Mouse (Mus musculus) ES-CJ7 (cell line): ENCODE data around the gene Ippk.

ENCODE experiments used
- DNase-seq: peaks from one replicate; pipeline ENCODE4 v3.0.0; 2011; ENCODE audit warnings: low read depth, low spot score

Gene Ippk

GRCm38 (mm10) chr13:49479399-49479798 lies 58.4 kb downstream of the Ippk start:
- no peak for DNase-seq

GRCm38 (mm10) chr13:49480057-49480456 lies 59.0 kb downstream of the Ippk start:
- DNase-seq, result no peak

GRCm38 (mm10) chr13:49480551-49480950 lies 59.5 kb downstream of the Ippk start:
- no peak for DNase-seq

- no peak for DNase-seq
Observed at GRCm38 (mm10) chr13:49485388-49485787, 64.3 kb downstream of the Ippk start.

DNA sequence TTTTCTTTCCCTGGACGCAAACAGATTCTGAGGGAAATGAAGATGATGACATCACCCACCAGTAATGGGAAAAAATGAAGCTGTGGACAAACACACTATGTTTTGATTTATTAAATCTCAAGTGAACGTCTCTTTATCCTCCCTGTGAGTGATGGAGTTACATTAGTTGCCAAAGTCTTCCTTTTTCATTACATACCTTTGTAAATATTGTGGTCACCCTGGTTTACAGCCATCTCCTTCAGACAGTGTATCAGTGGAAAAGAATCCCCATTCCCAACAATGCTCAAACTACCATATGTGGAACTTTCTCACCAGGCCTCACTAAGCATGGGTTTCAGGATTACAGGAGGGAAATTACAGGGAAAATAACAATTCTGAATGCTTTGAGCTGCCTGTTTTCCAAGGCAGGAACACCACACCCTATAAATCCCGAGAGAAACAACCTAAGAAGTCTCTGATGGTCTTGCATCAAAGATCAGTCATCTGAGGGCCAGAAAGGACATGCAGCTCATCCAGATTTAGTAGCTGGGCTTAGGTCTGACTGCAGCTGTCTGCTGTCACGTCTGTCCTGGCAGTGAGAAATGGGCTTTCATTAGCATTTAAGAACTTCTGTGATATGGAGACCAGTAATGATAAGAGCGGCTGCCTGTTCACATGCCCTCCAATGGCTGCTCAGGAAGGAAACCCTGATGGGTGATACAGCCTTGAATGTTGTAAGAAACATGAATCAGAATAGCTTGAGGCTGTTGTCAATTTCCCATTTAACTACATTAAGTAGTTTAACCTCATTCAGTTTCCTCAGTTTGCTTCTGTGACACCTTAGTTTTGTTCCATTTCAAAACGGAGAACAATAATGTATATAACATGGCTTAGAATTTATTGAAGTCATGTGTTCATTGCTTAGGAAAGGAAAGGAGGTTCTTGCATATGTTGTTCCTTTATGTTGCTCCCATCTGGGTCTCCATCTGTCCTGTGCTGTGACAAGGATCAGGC lies 71.6 kb downstream of the Ippk start, which contains the start of gene Tes3-ps:
TSS of gene Tes3-ps (plus strand) at position 943 of the 993 bp plus-strand sequence.
- no peak for DNase-seq

DNA sequence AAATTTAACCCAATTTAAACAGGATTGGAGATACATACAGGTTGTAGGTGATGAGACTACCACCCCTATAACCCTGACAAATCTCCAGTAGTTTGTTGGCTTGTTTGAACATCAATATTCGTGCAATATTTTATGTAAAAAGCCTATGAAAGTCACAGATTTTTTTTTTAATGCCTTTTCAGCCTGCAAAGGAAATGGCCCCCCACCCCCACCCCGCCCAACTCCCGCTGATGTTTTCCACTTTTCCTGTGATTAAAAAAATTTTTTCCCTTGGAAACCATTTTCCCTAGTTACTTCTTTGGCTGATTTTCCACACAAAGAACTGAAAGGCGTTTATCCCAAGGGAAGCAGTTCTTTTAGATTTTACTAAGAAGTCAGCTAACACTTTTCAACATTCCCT lies 83.5 kb downstream of the Ippk start, which contains the start of gene Ecm2:
TSS of gene Ecm2 (plus strand) at position 301 of the 400 bp plus-strand sequence.
- no peak for DNase-seq

- no peak for DNase-seq
Observed at GRCm38 (mm10) chr13:49505776-49506175, 84.7 kb downstream of the Ippk start.

DNA sequence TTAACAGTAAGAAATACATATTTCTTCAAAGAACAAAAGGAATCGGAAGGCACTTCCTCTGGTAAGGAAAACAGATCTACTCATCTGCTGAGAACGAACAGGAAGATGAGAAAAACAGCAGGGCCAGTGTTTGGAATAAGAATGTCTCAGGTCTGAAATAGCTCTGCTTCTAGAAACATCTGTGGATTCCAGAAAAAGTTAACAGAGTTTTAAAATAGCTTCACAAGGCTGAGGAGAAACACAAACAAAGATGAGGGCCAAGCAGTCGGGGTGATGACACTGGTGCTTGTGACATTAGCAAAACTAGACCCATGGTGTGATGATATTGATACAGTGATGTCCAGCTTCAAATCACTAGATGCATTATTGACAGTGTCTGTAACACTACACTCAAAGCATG lies 86.1 kb downstream of the Ippk start:
- DNase-seq, result no peak
